Mouse (Mus musculus) spleen, embryonic (tissue): Measurements from ENCODE around the gene Arid3a.

Experiments used
- CTCF ChIA-PET: fragments of 350-600 bp; sonication (Branson Sonifier 250); formaldehyde crosslinking; loops from one replicate; lab custom pipeline; 2022; lab: Charles Lee

Gene Arid3a

GRCm38 (mm10) chr10:79907415-79907814 lies 19.4 kb upstream of the Arid3a start:
- CTCF ChIA-PET, result interaction anchor here (0.6 kb wide), 1 partner anchor 20 kb away, joined by 3 read pairs; no protein-coding TSS in a partner anchor

- CTCF ChIA-PET, result interaction anchor here (0.6 to 0.7 kb wide), 2 partner anchors 13 to 396 kb away, joined by 3 read pairs; no protein-coding TSS in a partner anchor
Observed at GRCm38 (mm10) chr10:79908167-79909091, 18.4 kb upstream of the Arid3a start, which contains the start of gene Med16. Gene Med16, minus strand, starts transcription at chr10:79908923.

GRCm38 (mm10) chr10:79909092-79909922 lies 17.5 kb upstream of the Arid3a start:
- CTCF ChIA-PET, result interaction anchor here (0.6 kb wide), 2 partner anchors 37 to 151 kb away, joined by 3 read pairs; no protein-coding TSS in a partner anchor

- CTCF ChIA-PET, result interaction anchor here (0.6 to 1.8 kb wide), 3 partner anchors 12 to 76 kb away, joined by 3 to 8 read pairs (median 3); no protein-coding TSS in a partner anchor
Observed at GRCm38 (mm10) chr10:79910556-79910955, 16.3 kb upstream of the Arid3a start, which contains the start of gene Gm26602. Gene Gm26602, plus strand, starts transcription at chr10:79910856.

- CTCF ChIA-PET, result no interaction called here
Observed at GRCm38 (mm10) chr10:79912412-79912811, 14.4 kb upstream of the Arid3a start.

- CTCF ChIA-PET, result interaction anchor here (0.5 to 1.2 kb wide), 5 partner anchors 10 to 327 kb away, joined by 3 to 8 read pairs (median 4); no protein-coding TSS in a partner anchor
Observed at GRCm38 (mm10) chr10:79914131-79914947, 12.5 kb upstream of the Arid3a start.

GRCm38 (mm10) chr10:79914948-79915596 lies 11.8 kb upstream of the Arid3a start:
- CTCF ChIA-PET, result interaction anchor here (1.2 kb wide), 1 partner anchor 9 kb away, joined by 7 read pairs; no protein-coding TSS in a partner anchor

GRCm38 (mm10) chr10:79916081-79916480 lies 10.8 kb upstream of the Arid3a start:
- CTCF ChIA-PET, result no interaction called here

- CTCF ChIA-PET, result no interaction called here
Observed at GRCm38 (mm10) chr10:79916808-79917531, 9.9 kb upstream of the Arid3a start, which contains the start of gene Kiss1r. Gene Kiss1r, plus strand, starts transcription at chr10:79916971.

GRCm38 (mm10) chr10:79917532-79918100 lies 9.2 kb upstream of the Arid3a start:
- CTCF ChIA-PET, result no interaction called here

GRCm38 (mm10) chr10:79918231-79919078 lies 8.4 kb upstream of the Arid3a start:
- CTCF ChIA-PET, result no interaction called here

- CTCF ChIA-PET, result no interaction called here
Observed at GRCm38 (mm10) chr10:79919251-79919849, 7.5 kb upstream of the Arid3a start.

- CTCF ChIA-PET, result interaction anchor here (0.5 to 1.0 kb wide), 4 partner anchors 30 to 987 kb away, joined by 3 to 4 read pairs (median 3); partner anchors contain the start of gene Cfd
Observed at GRCm38 (mm10) chr10:79920056-79920890, 6.6 kb upstream of the Arid3a start.

GRCm38 (mm10) chr10:79920958-79921535 lies 5.8 kb upstream of the Arid3a start, which contains the start of gene R3hdm4:
Gene R3hdm4, minus strand, starts transcription at chr10:79921208.
- CTCF ChIA-PET, result interaction anchor here (1.0 kb wide), 1 partner anchor 30 kb away, joined by 3 read pairs; the partner anchor contains the start of gene Cfd

- CTCF ChIA-PET, result interaction anchor here (0.6 kb wide), 1 partner anchor 13 kb away, joined by 3 read pairs; no protein-coding TSS in a partner anchor
Observed at GRCm38 (mm10) chr10:79921572-79921971, 5.3 kb upstream of the Arid3a start.
